Mouse (Mus musculus): ENCODE data around the gene Olfr384. TPM values are rescaled to one million over a fixed set of nuclear protein-coding genes. Genes with fewer than 3 reads are reported as not detected.
"Not testable (repeated sequence)": the region's sequence is repeated elsewhere in the genome, so short reads cannot be mapped to it uniquely, and the experiment has no call there.

The Olfr384 gene
- polyA plus RNA-seq (2015; fragmentation: Nextera tagmentation; extraction: Ambion mirVana), result not detected in 2 replicates

GRCm38 (mm10) chr11:73598294-73598693, at the start of gene Olfr384:
TSS of gene Olfr384 (plus strand) at chr11:73598594.
- H3K4me1 ChIP-seq, result no peaks in the 10 kb centered on the region
- no peak within 1 kb of the TSS for H3K4me3 ChIP-seq
- H3K4me2 ChIP-seq, result no peak within 1 kb of the TSS
- H3K9ac ChIP-seq, result no peak within 1 kb of the TSS
- H3K27me3 ChIP-seq (replicated peaks), result no peaks in the 10 kb centered on the region
- no peaks in the 10 kb centered on the region for H3K36me3 ChIP-seq (replicated peaks)
- 0 out of 2 replicates have a peak, but pooled peaks cover 14% of the 10 kb centered on the region for H3K9me3 ChIP-seq
- no peak for ATAC-seq (replicated peaks)
- H3K27ac ChIP-seq, result no peak within 1 kb of the TSS

- no peak for ATAC-seq (replicated peaks)
- Histone ChIP-seq H3K27me3 (replicated peaks) (no peaks in the 10 kb centered on the region), H3K9me3 (peaks cover 4% of the 10 kb centered on the region; the same call in 1 of the 2 replicates), H3K4me2 (no peak overlapping the region), H3K27ac (no peak overlapping the region), H3K9ac (no peak overlapping the region), H3K36me3 (replicated peaks) (no peaks in the 10 kb centered on the region), H3K4me1 (no peaks in the 10 kb centered on the region), H3K4me3 (no peak overlapping the region)
These were observed 18.5 kb upstream of the Olfr384 start for GRCm38 (mm10) chr11:73579871-73580270.

GRCm38 (mm10) chr11:73583188-73583587, 15.2 kb upstream of the Olfr384 start:
- not testable (repeated sequence) for H3K27ac ChIP-seq; H3K9ac ChIP-seq; H3K4me1 ChIP-seq; H3K27me3 ChIP-seq (replicated peaks); H3K4me3 ChIP-seq; H3K36me3 ChIP-seq (replicated peaks); ATAC-seq (replicated peaks); H3K9me3 ChIP-seq; H3K4me2 ChIP-seq
- 90% methylated on average over 1 of the region's 1 CpGs for WGBS

GRCm38 (mm10) chr11:73592908-73593307, 5.5 kb upstream of the Olfr384 start, which contains the start of gene Olfr385:
TSS of gene Olfr385 (minus strand) at chr11:73593008.
- Histone ChIP-seq H3K9me3 (0 out of 2 replicates have a peak, but pooled peaks cover 14% of the 10 kb centered on the region), H3K27ac (no peak within 1 kb of the TSS), H3K36me3 (replicated peaks) (no peaks in the 10 kb centered on the region), H3K4me2 (no peak within 1 kb of the TSS), H3K4me1 (no peaks in the 10 kb centered on the region), H3K4me3 (no peak within 1 kb of the TSS), H3K27me3 (replicated peaks) (no peaks in the 10 kb centered on the region), H3K9ac (no peak within 1 kb of the TSS)
- ATAC-seq (replicated peaks), result no peak

Other genes starting within 250 kb of the Olfr384 start
- not detected in 2 replicates for gene Olfr20, start 247.8 kb upstream of the Olfr384 start, polyA plus RNA-seq (2015; fragmentation: Nextera tagmentation; extraction: Ambion mirVana)
- not detected in 2 replicates for gene Olfr376, start 227.3 kb upstream of the Olfr384 start, polyA plus RNA-seq (2015; fragmentation: Nextera tagmentation; extraction: Ambion mirVana)
- gene Olfr1, start 199.0 kb upstream of the Olfr384 start, polyA plus RNA-seq (2015; fragmentation: Nextera tagmentation; extraction: Ambion mirVana), result not detected in 2 replicates
- gene Olfr378, start 170.1 kb upstream of the Olfr384 start, polyA plus RNA-seq (2015; fragmentation: Nextera tagmentation; extraction: Ambion mirVana), result not detected in 2 replicates
- gene Olfr380, start 141.1 kb upstream of the Olfr384 start, polyA plus RNA-seq (2015; fragmentation: Nextera tagmentation; extraction: Ambion mirVana), result not detected in 2 replicates
- not detected in 2 replicates for gene Olfr381, start 107.0 kb upstream of the Olfr384 start, polyA plus RNA-seq (2015; fragmentation: Nextera tagmentation; extraction: Ambion mirVana)
- not detected in 2 replicates for gene Olfr382, start 81.4 kb upstream of the Olfr384 start, polyA plus RNA-seq (2015; fragmentation: Nextera tagmentation; extraction: Ambion mirVana)
- gene Olfr385, start 5.6 kb upstream of the Olfr384 start, polyA plus RNA-seq (2015; fragmentation: Nextera tagmentation; extraction: Ambion mirVana), result not detected in 2 replicates
- gene Zfp735, start 90.2 kb downstream of the Olfr384 start, polyA plus RNA-seq (2015; fragmentation: Nextera tagmentation; extraction: Ambion mirVana), result not detected in 2 replicates
- gene Olfr389, start 182.1 kb downstream of the Olfr384 start, polyA plus RNA-seq (2015; fragmentation: Nextera tagmentation; extraction: Ambion mirVana), result not detected in 2 replicates
- gene Olfr390, start 184.4 kb downstream of the Olfr384 start, polyA plus RNA-seq (2015; fragmentation: Nextera tagmentation; extraction: Ambion mirVana), result not detected in 2 replicates
- gene Olfr391-ps, start 204.5 kb downstream of the Olfr384 start, polyA plus RNA-seq (2015; fragmentation: Nextera tagmentation; extraction: Ambion mirVana), result not detected in 2 replicates
- gene Olfr392, start 218.5 kb downstream of the Olfr384 start, polyA plus RNA-seq (2015; fragmentation: Nextera tagmentation; extraction: Ambion mirVana), result not detected in 2 replicates